Mouse (Mus musculus) hindbrain, embryonic 14.5 days (tissue): Measurements from ENCODE around the gene Rab35. TPM values are rescaled to one million over a fixed set of nuclear protein-coding genes. Genes with fewer than 3 reads are reported as not detected.
A peak's percentile ranks its signal among the peaks of the same experiment; 100 is the strongest.

Source experiments
- ATAC-seq: fragments of 200-750 bp; cut with Nextera tagmentation; 2 replicates; pipeline ENCODE4 v1.8.0; 2017; ENCODE audit warnings: moderate number of reproducible peaks, mild to moderate bottlenecking, moderate TSS enrichment, moderate library complexity; ENCODE audit not compliant: low FRiP score
- DNase-seq: peaks from one replicate; pipeline ENCODE4 v3.0.0-alpha.2; 2015; ENCODE audit warnings: low spot score
- H3K27ac ChIP-seq: fragments of 300-500 bp; sonication (generic); 2 replicates; pipeline ENCODE4 v1.5.1; 2014; ENCODE audit warnings: mild to moderate bottlenecking, moderate library complexity
- H3K27me3 ChIP-seq: fragments of 300-500 bp; sonication (generic); 2 replicates; pipeline ENCODE4 v1.6.1; 2014; ENCODE audit warnings: mild to moderate bottlenecking, low read length, mixed read lengths; ENCODE audit not compliant: control insufficient read depth, insufficient read depth
- H3K36me3 ChIP-seq: fragments of 300-500 bp; sonication (generic); replicated peaks from 2 replicates; pipeline ENCODE4 v1.6.1; 2014; ENCODE audit not compliant: control insufficient read depth, insufficient read depth
- H3K4me1 ChIP-seq: fragments of 300-500 bp; sonication (generic); replicated peaks from 2 replicates; pipeline ENCODE4 v1.6.1; 2014; ENCODE audit warnings: antibody characterized with exemption, low read length, mixed read lengths; ENCODE audit not compliant: control insufficient read depth, insufficient read depth
- H3K4me2 ChIP-seq: fragments of 300-500 bp; sonication (generic); replicated peaks from 2 replicates; pipeline ENCODE4 v1.6.1; 2014; ENCODE audit warnings: mild to moderate bottlenecking, moderate library complexity
- H3K4me3 ChIP-seq: fragments of 300-500 bp; sonication (generic); replicated peaks from 2 replicates; pipeline ENCODE4 v1.5.1; 2014; ENCODE audit warnings: mild to moderate bottlenecking, low read length
- H3K9ac ChIP-seq: fragments of 300-500 bp; sonication (generic); 2 replicates; pipeline ENCODE4 v1.6.1; 2014
- H3K9me3 ChIP-seq: fragments of 300-500 bp; sonication (generic); 2 replicates; pipeline ENCODE4 v1.6.1; 2016; ENCODE audit warnings: low read length; ENCODE audit not compliant: control insufficient read depth
- WGBS: fragments of 180-500 bp; shearing (Covaris S2); extraction: QIAGEN DNeasy Blood & Tissue Kit; methylation state at CpG from one replicate; pipeline ENCODE4 v1.1.7; 2014; 5-methylcytosine and 5-hydroxymethylcytosine counted together
- polyA plus RNA-seq: library from polyadenylated mRNA; unstranded; fragments of >200 nt; fragmentation: Nextera tagmentation; extraction: Ambion mirVana; gene quantifications from 2 replicates; pipeline ENCODE4 v1.2.1, GENCODE M21; 2014

Rab35 gene
- polyA plus RNA-seq, 1 experiment from 2014 or later, result 23.3 TPM

- H3K27me3 ChIP-seq, result no peaks in the 10 kb centered on the region
- peak overlapping the region; percentile 88 for H3K4me2 ChIP-seq
- WGBS, result 53% methylated on average over 4 of the region's 4 CpGs
- H3K4me3 ChIP-seq, result peak overlapping the region; percentile 80
- H3K27ac ChIP-seq, result no peak overlapping the region
- DNase-seq (no peak), ATAC-seq (no peak)
- no peaks in the 10 kb centered on the region; the same call in 1 of the 2 replicates for H3K36me3 ChIP-seq
- H3K4me1 ChIP-seq, result peaks cover 26% of the 10 kb centered on the region
- no peaks in the 10 kb centered on the region for H3K9me3 ChIP-seq
- peak overlapping the region; percentile 86 for H3K9ac ChIP-seq
These were observed 1.4 kb downstream of the Rab35 start for GRCm38 (mm10) chr5:115633060-115633459.

GRCm38 (mm10) chr5:115634046-115634445 lies 2.3 kb downstream of the Rab35 start:
- 91% methylated on average over 8 of the region's 8 CpGs for WGBS
- no peak for ATAC-seq
- H3K4me2 ChIP-seq, result no peak overlapping the region; the same call in 1 of the 2 replicates
- peaks cover 26% of the 10 kb centered on the region for H3K4me1 ChIP-seq
- no peaks in the 10 kb centered on the region for H3K27me3 ChIP-seq
- H3K36me3 ChIP-seq, result peaks cover 9% of the 10 kb centered on the region
- no peaks in the 10 kb centered on the region for H3K9me3 ChIP-seq
- H3K27ac ChIP-seq, result no peak overlapping the region
- H3K4me3 ChIP-seq, result 0 out of 2 replicates have a peak overlapping the region, but pooled peaks have one; percentile 80
- no peak for DNase-seq
- no peak overlapping the region; the same call in 1 of the 2 replicates for H3K9ac ChIP-seq

- Histone ChIP-seq H3K4me3 (no peak overlapping the region), H3K9me3 (no peaks in the 10 kb centered on the region), H3K27ac (no peak overlapping the region), H3K36me3 (peaks cover 24% of the 10 kb centered on the region), H3K4me2 (no peak overlapping the region), H3K27me3 (no peaks in the 10 kb centered on the region), H3K4me1 (peaks cover 26% of the 10 kb centered on the region), H3K9ac (no peak overlapping the region)
- no peak for DNase-seq
- ATAC-seq, result no peak
- 73% methylated on average over 6 of the region's 6 CpGs for whole genome bisulfite sequencing
These were observed 3.8 kb downstream of the Rab35 start for GRCm38 (mm10) chr5:115635536-115635935.

GRCm38 (mm10) chr5:115644192-115644591 lies 12.5 kb downstream of the Rab35 start:
- Histone ChIP-seq H3K27me3 (no peaks in the 10 kb centered on the region), H3K4me3 (no peak overlapping the region), H3K9me3 (no peaks in the 10 kb centered on the region), H3K4me1 (no peaks in the 10 kb centered on the region), H3K9ac (no peak overlapping the region), H3K36me3 (peaks cover 92% of the 10 kb centered on the region), H3K4me2 (no peak overlapping the region), H3K27ac (no peak overlapping the region)
- no peak for DNase-seq
- WGBS, result 87% methylated on average over 9 of the region's 9 CpGs
- no peak for ATAC-seq

GRCm38 (mm10) chr5:115648876-115649275 lies 17.2 kb downstream of the Rab35 start:
- H3K4me2 ChIP-seq, result no peak overlapping the region
- no peak for ATAC-seq
- peaks cover 54% of the 10 kb centered on the region for H3K36me3 ChIP-seq
- no peak overlapping the region for H3K4me3 ChIP-seq
- H3K4me1 ChIP-seq, result peaks cover 11% of the 10 kb centered on the region
- H3K27me3 ChIP-seq, result no peaks in the 10 kb centered on the region
- WGBS, result 67% methylated on average over 3 of the region's 3 CpGs
- H3K9ac ChIP-seq, result no peak overlapping the region
- no peaks in the 10 kb centered on the region for H3K9me3 ChIP-seq
- DNase-seq, result no peak
- no peak overlapping the region for H3K27ac ChIP-seq

GRCm38 (mm10) chr5:115649699-115650098 lies 18.0 kb downstream of the Rab35 start:
- peaks cover 11% of the 10 kb centered on the region for H3K4me1 ChIP-seq
- peaks cover 50% of the 10 kb centered on the region for H3K36me3 ChIP-seq
- WGBS, result 88% methylated on average over 8 of the region's 8 CpGs
- no peak overlapping the region for H3K9ac ChIP-seq
- no peaks in the 10 kb centered on the region for H3K9me3 ChIP-seq
- no peak overlapping the region for H3K4me2 ChIP-seq
- H3K4me3 ChIP-seq, result no peak overlapping the region
- ATAC-seq (no peak), DNase-seq (no peak)
- H3K27me3 ChIP-seq, result no peaks in the 10 kb centered on the region
- H3K27ac ChIP-seq, result no peak overlapping the region

GRCm38 (mm10) chr5:115650885-115651284 lies 19.2 kb downstream of the Rab35 start:
- no peaks in the 10 kb centered on the region for H3K27me3 ChIP-seq
- WGBS, result 86% methylated on average over 10 of the region's 10 CpGs
- no peak overlapping the region for H3K4me3 ChIP-seq
- H3K4me2 ChIP-seq, result no peak overlapping the region
- H3K27ac ChIP-seq, result no peak overlapping the region
- no peaks in the 10 kb centered on the region for H3K9me3 ChIP-seq
- DNase-seq (no peak), ATAC-seq (no peak)
- no peak overlapping the region for H3K9ac ChIP-seq
- H3K36me3 ChIP-seq, result peaks cover 46% of the 10 kb centered on the region
- peaks cover 11% of the 10 kb centered on the region for H3K4me1 ChIP-seq

- WGBS, result 91% methylated on average over 10 of the region's 10 CpGs
- H3K27me3 ChIP-seq, result no peaks in the 10 kb centered on the region
- H3K4me2 ChIP-seq, result peak overlapping the region; percentile 66
- peaks cover 37% of the 10 kb centered on the region for H3K36me3 ChIP-seq
- peaks cover 11% of the 10 kb centered on the region for H3K4me1 ChIP-seq
- DNase-seq, result no peak
- H3K9me3 ChIP-seq, result no peaks in the 10 kb centered on the region
- H3K9ac ChIP-seq, result peak overlapping the region; percentile 60; the same call in 1 of the 2 replicates
- ATAC-seq, result no peak
- H3K4me3 ChIP-seq, result no peak overlapping the region
- H3K27ac ChIP-seq, result 0 out of 2 replicates have a peak overlapping the region, but pooled peaks have one; percentile 78
These were observed 20.1 kb downstream of the Rab35 start for GRCm38 (mm10) chr5:115651821-115652220.

GRCm38 (mm10) chr5:115652681-115653575 lies 21.2 kb downstream of the Rab35 start:
- Histone ChIP-seq H3K9ac (peak overlapping the region; percentile 60), H3K9me3 (no peaks in the 10 kb centered on the region), H3K4me1 (peaks cover 11% of the 10 kb centered on the region), H3K4me3 (peak overlapping the region; percentile 34), H3K4me2 (peak overlapping the region; percentile 66), H3K36me3 (peaks cover 35% of the 10 kb centered on the region), H3K27ac (peak overlapping the region; percentile 78), H3K27me3 (no peaks in the 10 kb centered on the region)
- 3% methylated on average over 35 of the region's 35 CpGs for WGBS
- peak; percentile 99 for ATAC-seq
- peak; percentile 97 for DNase-seq
